Mouse (Mus musculus) T-helper 1 cell (primary cell): ENCODE measurements around the gene Olfr1110.

Experiments used
- in situ Hi-C: fragments of 300-600 bp; cut with MboI, MseI; formaldehyde crosslinking; loops from one replicate; pipeline ENCODE4 v1.15.1; 2025; ENCODE audit warnings: high pct_unique_total_duplicates

Olfr1110 gene

DNA sequence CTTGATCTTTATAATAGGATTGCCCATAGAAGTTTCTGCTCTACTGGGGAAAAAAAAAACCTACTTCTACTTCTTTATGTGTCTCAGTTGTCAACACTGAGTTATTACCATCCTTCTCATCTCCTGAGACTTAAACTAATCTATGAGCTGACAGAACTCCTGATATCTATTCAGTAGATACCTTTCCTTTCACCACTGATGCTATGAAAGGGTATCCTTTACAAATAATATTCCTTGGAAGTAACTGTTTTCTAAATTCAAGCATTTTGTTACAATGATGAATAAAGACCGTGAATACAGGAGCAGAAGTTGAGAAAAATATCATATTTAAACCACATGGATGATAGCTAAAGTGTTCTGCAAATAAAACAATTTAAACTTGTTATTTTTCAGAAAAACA is at the start of gene Olfr1110:
Gene Olfr1110, minus strand, starts transcription at position 101 of the 400 bp plus-strand sequence.
- in situ Hi-C loops, result no loop called here

DNA sequence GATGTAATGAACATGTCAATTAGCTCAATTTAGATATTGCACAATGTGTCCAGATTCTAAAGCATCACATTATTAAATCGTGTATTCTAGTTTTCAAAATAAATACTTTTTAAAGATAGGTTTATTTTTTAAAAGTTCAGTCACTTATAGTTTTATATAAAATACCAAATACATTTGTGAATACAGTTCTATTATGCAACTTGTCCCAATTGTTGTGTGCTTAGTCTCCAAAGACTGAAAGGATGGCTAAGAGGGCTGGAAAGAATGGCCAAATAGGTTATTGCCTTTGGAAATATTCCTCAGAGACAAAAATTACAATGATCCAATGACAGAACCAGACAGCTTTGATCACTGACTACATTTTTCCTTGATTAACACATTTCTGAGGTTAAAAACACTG is 47.4 kb upstream of the Olfr1110 start, which contains the start of gene Olfr1112:
Gene Olfr1112, plus strand, starts transcription at position 301 of the 400 bp plus-strand sequence.
- in situ Hi-C loops, result no loop called here

DNA sequence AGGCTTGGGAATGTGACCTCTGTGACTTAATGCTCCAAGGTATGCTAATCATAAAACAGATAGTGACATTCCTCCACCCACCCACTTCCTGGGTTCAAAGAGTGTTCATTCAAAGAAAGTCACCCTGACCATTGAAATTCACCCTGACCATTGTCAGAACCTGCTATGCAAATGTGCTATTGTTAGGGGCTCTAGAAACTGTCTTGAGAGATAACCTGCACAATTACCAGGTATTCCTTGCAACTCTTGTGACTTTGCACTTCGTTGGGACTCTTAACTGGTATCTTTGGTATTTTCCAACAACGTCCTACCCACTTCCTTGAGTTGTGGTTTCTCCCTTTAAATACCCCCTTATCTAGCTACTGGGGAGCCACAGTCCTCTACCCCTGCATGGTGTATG is 27.6 kb upstream of the Olfr1110 start:
- in situ Hi-C loops, result loop anchor here (10.0 kb wide), 1 partner anchor 1423 kb away; no protein-coding TSS in a partner anchor

DNA sequence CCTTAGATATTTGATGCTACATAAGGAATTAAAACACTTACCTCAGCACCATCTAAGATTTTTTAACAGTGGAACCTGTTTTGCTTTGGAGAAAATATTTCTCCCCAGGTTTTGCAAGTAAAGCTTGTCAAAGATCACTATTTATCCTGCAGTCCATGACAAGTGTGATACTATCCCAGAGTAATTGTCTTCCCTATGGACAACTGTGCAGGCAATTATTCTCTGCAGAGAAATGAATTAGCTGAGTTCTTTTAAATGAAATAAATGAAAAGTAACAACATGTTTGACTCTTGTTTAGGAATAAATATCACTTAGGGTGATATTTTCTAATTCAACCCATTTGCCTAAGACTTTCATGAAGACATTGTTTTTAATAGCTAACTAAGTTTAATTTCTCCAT is 12.4 kb upstream of the Olfr1110 start, which contains the start of gene Olfr1111:
Gene Olfr1111, minus strand, starts transcription at position 101 of the 400 bp plus-strand sequence.
- in situ Hi-C loops, result no loop called here

DNA sequence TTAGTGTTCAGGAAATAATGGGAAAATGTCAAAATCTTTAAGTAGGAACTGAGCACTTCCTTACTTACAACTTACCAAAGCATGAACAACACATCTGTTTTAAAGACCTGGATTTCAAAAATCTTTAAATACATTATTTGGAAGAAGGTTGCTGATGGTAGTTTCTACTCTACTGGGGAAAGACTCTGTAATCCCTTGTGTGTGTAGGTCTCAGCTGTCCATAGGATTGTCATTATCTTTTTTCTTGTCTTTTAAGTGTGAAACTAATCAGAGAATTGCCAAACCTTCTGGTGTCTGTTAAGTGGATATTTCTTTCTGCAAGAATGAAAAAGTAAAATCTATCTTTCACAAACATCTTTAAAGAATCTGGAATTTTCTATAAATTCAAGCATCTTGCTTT is 25.6 kb downstream of the Olfr1110 start, which contains the start of gene Olfr259:
Gene Olfr259, minus strand, starts transcription at position 101 of the 400 bp plus-strand sequence.
- in situ Hi-C loops, result no loop called here

DNA sequence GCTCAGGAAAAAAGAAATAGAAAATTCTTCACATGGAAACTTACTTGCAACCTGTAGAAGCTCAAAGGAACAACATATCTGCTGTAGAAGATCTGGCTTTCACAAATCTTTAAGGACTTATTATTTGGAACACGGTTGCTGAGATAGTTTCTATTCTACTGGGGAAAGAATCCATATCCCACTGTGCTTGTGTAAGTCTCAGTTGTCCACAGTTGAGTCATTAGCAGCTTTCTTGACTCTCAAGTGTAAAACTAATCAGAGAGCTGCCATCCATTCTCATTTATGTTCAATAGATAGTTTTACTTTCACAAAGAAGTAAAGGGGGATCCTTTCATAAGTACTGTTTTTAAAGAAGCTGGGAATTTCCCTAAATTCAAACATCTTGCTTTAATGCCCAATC is 44.2 kb downstream of the Olfr1110 start, which contains the start of gene Olfr1109:
Gene Olfr1109, minus strand, starts transcription at position 101 of the 400 bp plus-strand sequence.
- in situ Hi-C loops, result loop anchor here (10.0 kb wide), 1 partner anchor 551 kb away; the partner anchor contains the start of gene Olfr1079
